Mouse (Mus musculus) bone marrow, adult 2 months (tissue): ENCODE measurements around the gene Usp24. TPM values are rescaled to one million over a fixed set of nuclear protein-coding genes. Genes with fewer than 3 reads are reported as not detected.

Experiments
- H3K27ac ChIP-seq: fragments of 200-500 bp; 2 replicates; pipeline ENCODE4 v1.5.1; 2012; ENCODE audit warnings: low read depth, mild to moderate bottlenecking, control low read depth, inconsistent platforms, low read length; ENCODE audit not compliant: control insufficient read depth, poor library complexity, insufficient read depth
- H3K4me1 ChIP-seq: fragments of 200-500 bp; 2 replicates; pipeline ENCODE4 v1.6.1; 2011; ENCODE audit warnings: low read length; ENCODE audit not compliant: control insufficient read depth, insufficient read depth
- H3K4me3 ChIP-seq: fragments of 200-500 bp; replicated peaks from 2 replicates; pipeline ENCODE3; 2011; ENCODE audit warnings: mild to moderate bottlenecking, low read depth, low read length, control low read depth; ENCODE audit not compliant: control insufficient read depth
- CTCF ChIP-seq: fragments of 200-500 bp; IDR thresholded peaks from 2 replicates; pipeline ENCODE4 v1.5.1; 2011; ENCODE audit warnings: low read length, control low read depth; ENCODE audit not compliant: control insufficient read depth, insufficient read depth
- POLR2A ChIP-seq: fragments of 200-500 bp; IDR thresholded peaks from 2 replicates; pipeline ENCODE4 v1.6.1; 2011; ENCODE audit warnings: low read depth, mild to moderate bottlenecking, control low read depth, low read length, borderline replicate concordance; ENCODE audit not compliant: control insufficient read depth
- WGBS: fragments of 180-500 bp; shearing (Covaris S2); methylation state at CpG from one replicate; pipeline ENCODE4 v1.1.7; 2018; 5-methylcytosine and 5-hydroxymethylcytosine counted together
- polyA plus RNA-seq: library from polyadenylated mRNA; stranded (reverse); fragments of >200 nt; gene quantifications from 2 replicates; pipeline ENCODE4 v1.2.4, GENCODE M21; 2011; ENCODE audit warnings: low replicate concordance; ENCODE audit not compliant: missing spikeins, insufficient read depth, insufficient read length

Usp24 gene
- polyA plus RNA-seq, 1 experiment: 9.8 TPM

GRCm38 (mm10) chr4:106292823-106293222, 23.2 kb upstream of the Usp24 start:
- peaks cover 5% of the 10 kb centered on the region; the same call in 1 of the 2 replicates for H3K4me1 ChIP-seq
- 63% methylated on average over 4 of the region's 4 CpGs for WGBS
- H3K4me3 ChIP-seq: no peak overlapping the region
- TF ChIP-seq POLR2A: no peak
- TF ChIP-seq CTCF: no peak
- peak overlapping the region; percentile 41; the same call in 1 of the 2 replicates for H3K27ac ChIP-seq

GRCm38 (mm10) chr4:106293378-106294090, 22.5 kb upstream of the Usp24 start:
- Histone ChIP-seq H3K27ac (peak overlapping the region; percentile 41; the same call in 1 of the 2 replicates), H3K4me1 (peaks cover 5% of the 10 kb centered on the region; the same call in 1 of the 2 replicates), H3K4me3 (no peak overlapping the region)
- no peak for TF ChIP-seq CTCF
- no peak for TF ChIP-seq POLR2A
- WGBS: 31% methylated on average over 6 of the region's 6 CpGs

- Histone ChIP-seq H3K4me1 (peaks cover 5% of the 10 kb centered on the region; the same call in 1 of the 2 replicates), H3K27ac (no peak overlapping the region), H3K4me3 (no peak overlapping the region)
- TF ChIP-seq POLR2A (no peak), CTCF (no peak)
- 58% methylated on average over 4 of the region's 4 CpGs for WGBS
These were observed 20.3 kb upstream of the Usp24 start for GRCm38 (mm10) chr4:106295696-106296095.

GRCm38 (mm10) chr4:106296412-106297086, 19.5 kb upstream of the Usp24 start:
- H3K4me1 ChIP-seq: peaks cover 5% of the 10 kb centered on the region; the same call in 1 of the 2 replicates
- WGBS: 31% methylated on average over 7 of the region's 7 CpGs
- H3K27ac ChIP-seq: peak overlapping the region; percentile 48

GRCm38 (mm10) chr4:106301346-106301745, 14.7 kb upstream of the Usp24 start:
- no peak overlapping the region for H3K4me3 ChIP-seq
- whole genome bisulfite sequencing: 20% methylated on average over 6 of the region's 6 CpGs
- no peak overlapping the region for H3K27ac ChIP-seq
- TF ChIP-seq CTCF (no peak), POLR2A (no peak)
- peaks cover 2% of the 10 kb centered on the region; the same call in 1 of the 2 replicates for H3K4me1 ChIP-seq

More at GRCm38 (mm10) chr4:106296412-106297086, 19.5 kb upstream of the Usp24 start:
- no peak overlapping the region for H3K4me3 ChIP-seq
- TF ChIP-seq POLR2A (no peak), CTCF (no peak)

- no peak for TF ChIP-seq CTCF
- no peak for TF ChIP-seq POLR2A
- WGBS: 92% methylated on average over 3 of the region's 3 CpGs
- Histone ChIP-seq H3K4me3 (no peak overlapping the region), H3K27ac (no peak overlapping the region), H3K4me1 (no peaks in the 10 kb centered on the region)
These were observed 7.9 kb upstream of the Usp24 start for GRCm38 (mm10) chr4:106308090-106308489.

- H3K4me3 ChIP-seq: no peak overlapping the region
- H3K4me1 ChIP-seq: peaks cover 2% of the 10 kb centered on the region; the same call in 1 of the 2 replicates
- WGBS: 92% methylated on average over 8 of the region's 8 CpGs
- TF ChIP-seq POLR2A (no peak), CTCF (no peak)
- H3K27ac ChIP-seq: no peak overlapping the region
These were observed 3.4 kb upstream of the Usp24 start for GRCm38 (mm10) chr4:106312651-106313050.

- peaks cover 2% of the 10 kb centered on the region; the same call in 1 of the 2 replicates for H3K4me1 ChIP-seq
- H3K27ac ChIP-seq: no peak overlapping the region
- TF ChIP-seq POLR2A: no peak
- WGBS: 61% methylated on average over 8 of the region's 8 CpGs
- H3K4me3 ChIP-seq: no peak overlapping the region
These were observed 2.9 kb upstream of the Usp24 start for GRCm38 (mm10) chr4:106313070-106313469.
